Mouse (Mus musculus) C2C12 (cell line): ENCODE measurements at regions not wholly inside any gene's neighbourhood (a gene's known extent, or its start where the extent isn't known, plus 50 kb on each side); places are given as distances from the start of the nearest gene placed in this dataset.

Experiments used
- CEBPB ChIP-seq: IDR thresholded peaks from one replicate; pipeline ENCODE4 v1.6.1; 2011; ENCODE audit warnings: low read depth, mild to moderate bottlenecking, control low read depth, moderate library complexity
- CTCF ChIP-seq: IDR thresholded peaks from one replicate; pipeline ENCODE4 v1.5.1; 2011; ENCODE audit not compliant: control insufficient read depth, insufficient read depth, insufficient read length
- FOSL1 ChIP-seq: IDR thresholded peaks from one replicate; pipeline ENCODE4 v1.8.0; 2011; ENCODE audit warnings: mild to moderate bottlenecking, low read length; ENCODE audit not compliant: poor library complexity, insufficient read depth, severe bottlenecking
- MAX ChIP-seq: IDR thresholded peaks from one replicate; pipeline ENCODE4 v1.6.1; 2011; ENCODE audit warnings: mild to moderate bottlenecking, control low read depth
- MYOD1 ChIP-seq: IDR thresholded peaks from one replicate; pipeline ENCODE4 v1.6.1; 2011; ENCODE audit warnings: low read depth; ENCODE audit not compliant: control insufficient read depth, insufficient read length
- MYOG ChIP-seq: IDR thresholded peaks from one replicate; pipeline ENCODE4 v1.6.1; 2011; ENCODE audit not compliant: control insufficient read depth, insufficient read length; ENCODE audit errors: extremely low read depth
- USF1 ChIP-seq: IDR thresholded peaks from one replicate; pipeline ENCODE4 v1.6.1; 2011; ENCODE audit warnings: low read depth, mild to moderate bottlenecking, control low read depth, moderate library complexity

GRCm38 (mm10) chr14:76356161-76356560 lies 58.6 kb upstream of the Tsc22d1 start:
- TF ChIP-seq CTCF: no peak
- TF ChIP-seq CEBPB: no peak
- no peak for TF ChIP-seq FOSL1
- no peak for TF ChIP-seq MAX
- TF ChIP-seq USF1: no peak
- TF ChIP-seq MYOD1: no peak
- TF ChIP-seq MYOG: no peak
